Mouse (Mus musculus): ENCODE measurements around the gene Sema4b.

DNA sequence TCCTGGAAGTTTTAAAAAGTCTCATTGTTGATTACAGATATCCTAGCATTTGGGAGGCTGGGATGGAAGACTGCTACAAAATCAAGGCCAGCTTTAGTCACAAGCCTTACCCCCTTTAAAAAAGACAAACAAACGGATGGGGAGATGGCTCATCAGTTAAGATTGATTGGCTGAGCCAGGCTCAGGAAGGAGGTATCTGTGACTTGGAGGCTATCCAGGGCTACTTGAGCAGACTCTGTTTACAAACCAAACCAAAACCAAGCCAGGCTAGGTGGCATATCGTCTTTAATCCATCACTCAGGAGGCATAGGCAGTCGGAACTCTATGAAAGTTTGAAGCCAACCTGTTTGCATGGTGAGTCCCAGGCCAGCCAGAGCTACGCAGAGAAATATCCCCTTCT lies 55.0 kb downstream of the Sema4b start:
- TF ChIP-seq CTCF (IDR thresholded peaks at IDR 0.05; ENCODE audit: extremely low read depth, insufficient read depth, low read length): no peak
- TF ChIP-seq POLR2A (IDR thresholded peaks at IDR 0.05; ENCODE audit: extremely low read depth, insufficient read depth, low read length): no peak

Data from cortical plate, adult 2 months (tissue).